Mouse (Mus musculus) testis, adult 2 months (tissue): ENCODE results near the gene Slc1a2. TPM values are rescaled to one million over a fixed set of nuclear protein-coding genes. Genes with fewer than 3 reads are reported as not detected.
A peak's percentile ranks its signal among the peaks of the same experiment; 100 is the strongest.

Experiments
- H3K27ac ChIP-seq: fragments of 200-500 bp; 2 replicates; pipeline ENCODE4 v1.5.1; 2012; ENCODE audit warnings: low read depth, low read length; ENCODE audit not compliant: control insufficient read depth, insufficient read depth
- H3K27me3 ChIP-seq: fragments of 200-500 bp; 2 replicates; pipeline ENCODE4 v1.6.1; 2012; ENCODE audit warnings: mild to moderate bottlenecking, low read length, moderate library complexity; ENCODE audit not compliant: control insufficient read depth, insufficient read depth
- H3K36me3 ChIP-seq: fragments of 200-500 bp; 2 replicates; pipeline ENCODE4 v1.6.1; 2012; ENCODE audit warnings: mild to moderate bottlenecking, low read length; ENCODE audit not compliant: control insufficient read depth, insufficient read depth
- H3K4me1 ChIP-seq: fragments of 200-500 bp; 2 replicates; pipeline ENCODE4 v1.6.1; 2012; ENCODE audit warnings: low read length; ENCODE audit not compliant: control insufficient read depth, insufficient read depth
- H3K4me3 ChIP-seq: fragments of 200-500 bp; 2 replicates; pipeline ENCODE4 v1.5.1; 2012; ENCODE audit warnings: low read depth, mild to moderate bottlenecking, low read length, moderate library complexity, mixed read lengths; ENCODE audit not compliant: control insufficient read depth
- CTCF ChIP-seq: fragments of 200-500 bp; IDR thresholded peaks from 2 replicates; pipeline ENCODE4 v1.5.1; 2012; ENCODE audit warnings: low read depth, mild to moderate bottlenecking, inconsistent platforms, low read length, moderate library complexity; ENCODE audit not compliant: control insufficient read depth, insufficient read depth, insufficient replicate concordance
- POLR2A ChIP-seq: fragments of 200-500 bp; IDR thresholded peaks from 2 replicates; pipeline ENCODE4 v1.6.1; 2012; ENCODE audit warnings: low read depth, mild to moderate bottlenecking, inconsistent platforms, low read length, moderate library complexity; ENCODE audit not compliant: control insufficient read depth
- polyA plus RNA-seq: library from polyadenylated mRNA; depleted of rRNA; stranded (reverse); fragments of >200 nt; gene quantifications from 2 replicates; pipeline ENCODE4 v1.2.3, GENCODE M21; 2012

Gene Slc1a2
- polyA plus RNA-seq, 1 experiment: 22.5 TPM

DNA sequence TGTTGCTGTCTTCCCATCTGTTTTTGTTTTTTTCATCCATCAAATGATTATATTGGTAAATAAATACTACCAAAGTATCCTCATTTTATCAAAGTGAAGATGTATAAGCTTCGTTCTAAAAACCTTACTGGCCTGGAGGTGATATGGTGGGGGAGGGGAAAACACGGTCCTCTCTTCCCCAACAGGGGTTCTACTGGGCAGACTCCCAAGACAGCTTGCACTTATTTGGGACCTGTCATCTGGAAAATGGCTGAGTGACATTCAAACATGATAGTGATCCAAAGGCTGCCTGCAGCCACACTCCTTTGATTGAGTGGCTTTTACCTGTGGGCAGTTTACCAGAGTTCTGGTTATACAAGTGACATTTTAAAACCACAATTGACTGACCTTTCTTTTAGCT is 76.6 kb downstream of the Slc1a2 start:
- no peaks in the 10 kb centered on the region for H3K36me3 ChIP-seq
- H3K27ac ChIP-seq: no peak overlapping the region
- H3K27me3 ChIP-seq: no peaks in the 10 kb centered on the region
- TF ChIP-seq POLR2A (no peak), CTCF (no peak)
- no peaks in the 10 kb centered on the region for H3K4me1 ChIP-seq
- H3K4me3 ChIP-seq: peak overlapping the region; percentile 59; the same call in 1 of the 2 replicates

DNA sequence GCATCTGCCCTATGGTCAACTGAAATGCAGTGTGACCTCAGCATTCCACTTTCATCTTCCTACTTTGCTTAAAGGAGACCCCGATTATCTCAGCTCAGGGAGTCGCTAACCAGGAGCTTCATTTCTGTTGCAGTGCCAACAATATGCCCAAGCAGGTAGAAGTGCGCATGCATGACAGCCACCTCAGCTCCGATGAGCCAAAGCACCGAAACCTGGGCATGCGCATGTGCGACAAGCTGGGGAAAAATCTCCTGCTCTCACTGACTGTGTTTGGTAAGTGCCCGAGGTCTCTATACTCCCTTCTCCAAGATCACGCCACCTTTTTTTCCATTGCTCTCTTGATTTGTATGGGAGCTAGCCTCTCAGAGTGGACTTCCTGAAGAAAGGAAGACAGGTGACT is 77.4 kb downstream of the Slc1a2 start:
- Histone ChIP-seq H3K27me3 (no peaks in the 10 kb centered on the region), H3K27ac (no peak overlapping the region), H3K4me3 (no peak overlapping the region), H3K4me1 (no peaks in the 10 kb centered on the region), H3K36me3 (no peaks in the 10 kb centered on the region)
- TF ChIP-seq CTCF (no peak), POLR2A (no peak)

DNA sequence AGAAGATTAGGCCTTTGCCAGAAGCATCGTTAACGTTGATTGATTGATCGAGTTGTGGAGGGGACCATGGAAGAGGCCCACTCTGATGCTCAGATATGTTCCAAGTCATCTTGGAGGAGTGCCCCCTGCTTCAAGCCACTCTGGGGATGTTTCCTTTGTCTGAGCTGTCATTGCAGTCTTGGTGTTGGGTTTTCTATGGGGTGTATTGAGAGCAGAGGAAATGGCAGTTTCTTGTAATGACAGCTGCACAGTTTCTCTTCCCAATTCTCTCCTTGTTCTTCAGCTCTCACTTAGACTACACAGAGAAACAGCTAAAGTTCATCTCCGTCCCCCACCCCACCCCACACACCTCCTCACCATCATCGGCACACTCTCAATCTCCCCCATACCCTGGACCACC is 78.0 kb downstream of the Slc1a2 start:
- Histone ChIP-seq H3K4me1 (no peaks in the 10 kb centered on the region), H3K27me3 (no peaks in the 10 kb centered on the region), H3K36me3 (no peaks in the 10 kb centered on the region), H3K27ac (no peak overlapping the region), H3K4me3 (no peak overlapping the region)
- no peak for TF ChIP-seq POLR2A
- no peak for TF ChIP-seq CTCF

DNA sequence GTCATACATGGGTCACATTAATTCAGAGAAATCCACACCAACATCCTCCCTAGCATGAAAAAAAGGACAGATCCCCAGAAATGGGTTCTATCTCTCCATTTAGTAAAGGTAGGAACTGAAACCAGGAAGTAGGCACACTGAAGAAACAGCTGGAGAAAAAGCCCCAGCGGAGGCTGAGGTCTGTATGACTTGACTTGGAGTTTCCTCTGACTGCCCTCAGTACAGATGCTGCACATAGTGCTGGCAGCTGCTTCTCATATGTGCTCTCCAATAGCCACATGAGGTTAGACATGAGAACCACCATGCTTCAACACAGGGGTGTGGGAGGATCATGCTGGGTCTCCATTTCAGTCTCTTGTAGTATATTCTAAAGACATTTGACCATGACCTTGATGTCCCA is 80.4 kb downstream of the Slc1a2 start:
- TF ChIP-seq POLR2A: no peak
- no peak for TF ChIP-seq CTCF

DNA sequence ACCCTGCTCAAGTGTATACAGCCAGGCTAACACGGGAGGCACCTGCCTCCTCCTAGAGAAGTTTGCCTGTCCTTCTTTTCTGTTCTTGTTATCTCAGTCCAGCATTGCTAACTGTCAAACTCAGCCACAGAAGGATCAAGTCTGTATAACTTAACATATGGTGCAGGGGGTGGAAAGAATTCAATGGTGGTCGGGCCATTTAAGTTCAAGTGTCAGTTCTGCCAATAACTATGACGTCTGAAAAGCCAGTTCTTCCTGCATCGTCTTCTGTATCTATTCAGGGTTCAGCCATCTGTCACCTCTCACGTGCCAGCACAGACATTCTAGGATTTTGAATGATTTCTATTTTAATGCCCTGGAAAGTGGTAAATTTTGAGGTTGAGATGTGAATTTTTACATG is 84.2 kb downstream of the Slc1a2 start:
- Histone ChIP-seq H3K36me3 (no peaks in the 10 kb centered on the region), H3K4me3 (no peak overlapping the region), H3K27me3 (no peaks in the 10 kb centered on the region), H3K4me1 (no peaks in the 10 kb centered on the region; the same call in 1 of the 2 replicates), H3K27ac (no peak overlapping the region)
- TF ChIP-seq CTCF: no peak
- no peak for TF ChIP-seq POLR2A

More for the DNA sequence above, 80.4 kb downstream of the Slc1a2 start:
- Histone ChIP-seq H3K27me3 (no peaks in the 10 kb centered on the region), H3K4me1 (no peaks in the 10 kb centered on the region), H3K4me3 (no peak overlapping the region), H3K27ac (no peak overlapping the region), H3K36me3 (no peaks in the 10 kb centered on the region)

DNA sequence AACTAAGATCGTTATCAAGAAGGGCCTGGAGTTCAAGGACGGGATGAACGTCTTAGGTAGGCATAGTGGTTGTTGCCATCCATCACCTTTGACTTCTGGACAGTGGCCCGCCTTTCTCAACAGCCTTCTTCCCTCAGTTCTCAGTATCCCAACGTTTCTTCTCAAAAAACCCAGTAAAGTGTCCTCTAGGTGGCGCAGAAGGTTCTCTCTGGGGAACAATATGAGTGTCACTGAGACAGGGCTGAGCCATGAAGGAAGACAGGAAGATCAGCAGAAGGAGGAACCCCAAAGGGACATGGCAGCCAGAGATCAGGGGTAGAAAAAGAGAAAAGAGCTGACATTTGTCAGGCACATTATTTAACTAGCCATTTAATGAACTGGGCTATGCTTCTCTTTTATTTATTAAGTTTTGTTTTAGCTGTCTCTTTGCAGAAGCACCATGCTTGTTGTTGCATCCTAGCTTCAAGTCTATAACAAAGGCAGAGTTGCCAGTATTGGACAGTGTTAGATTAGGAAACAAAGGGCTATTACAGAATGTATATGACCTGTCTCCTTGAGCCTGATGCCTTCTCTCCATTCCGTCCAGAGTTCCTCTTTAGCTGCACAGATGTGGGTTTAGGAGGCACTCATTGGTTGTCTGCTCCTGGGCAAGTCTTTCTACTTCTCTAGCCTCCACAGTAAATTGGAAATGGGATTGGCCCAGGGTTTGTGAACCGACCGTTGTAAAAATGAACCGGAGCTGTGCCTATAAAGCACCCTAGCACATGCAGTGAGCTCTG is 85.6 kb downstream of the Slc1a2 start:
- Histone ChIP-seq H3K4me1 (no peaks in the 10 kb centered on the region; the same call in 1 of the 2 replicates), H3K36me3 (no peaks in the 10 kb centered on the region), H3K27ac (no peak overlapping the region), H3K4me3 (peak overlapping the region; percentile 41), H3K27me3 (no peaks in the 10 kb centered on the region)
- TF ChIP-seq POLR2A (no peak), CTCF (no peak)

DNA sequence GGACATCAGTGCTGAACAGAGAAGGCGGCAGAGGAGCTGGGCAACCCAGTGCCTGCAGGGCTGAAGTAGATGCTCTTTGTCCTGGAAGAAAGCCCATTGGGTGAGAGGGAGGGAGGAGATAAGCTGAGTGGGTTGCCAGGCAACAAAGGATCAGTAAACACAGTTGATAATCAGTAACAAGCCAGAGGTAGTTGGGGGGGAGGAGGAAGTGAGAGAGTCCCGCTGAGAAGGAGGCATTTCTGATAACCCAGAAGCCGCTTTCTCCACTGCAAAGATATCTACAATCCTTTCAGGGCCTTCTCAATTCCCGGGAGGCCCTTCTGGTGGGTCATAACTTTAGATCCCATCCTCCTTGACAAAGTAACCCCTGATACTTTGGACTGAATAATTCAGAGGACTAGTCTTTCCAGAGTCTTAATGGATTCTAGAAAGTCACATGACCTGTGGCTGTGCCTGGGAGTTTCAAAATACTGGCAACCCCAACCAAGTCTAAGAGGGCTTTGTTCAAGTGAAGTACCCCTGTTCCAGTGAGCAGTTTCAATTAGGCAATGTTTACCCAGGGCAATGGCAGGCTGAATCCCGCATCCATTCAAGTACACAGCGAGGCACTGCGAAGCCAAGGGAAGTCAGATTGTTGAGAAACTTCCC is 86.9 kb downstream of the Slc1a2 start:
- H3K4me1 ChIP-seq: no peaks in the 10 kb centered on the region; the same call in 1 of the 2 replicates
- no peaks in the 10 kb centered on the region for H3K27me3 ChIP-seq
- TF ChIP-seq POLR2A (peak; percentile 41; the same call in 1 of the 2 replicates), CTCF (no peak)
- no peaks in the 10 kb centered on the region for H3K36me3 ChIP-seq
- H3K4me3 ChIP-seq: peak overlapping the region; percentile 85
- peak overlapping the region; percentile 57 for H3K27ac ChIP-seq
